Mouse (Mus musculus) liver, embryonic 16.5 days (tissue): ENCODE data around the gene Rack1. TPM values are rescaled to one million over a fixed set of nuclear protein-coding genes. Genes with fewer than 3 reads are reported as not detected.
"Not testable (repeated sequence)": the region's sequence is repeated elsewhere in the genome, so short reads cannot be mapped to it uniquely, and the experiment has no call there.

ENCODE experiments used
- ATAC-seq: fragments of 200-750 bp; cut with Nextera tagmentation; 2 replicates; pipeline ENCODE4 v1.8.0; 2017; ENCODE audit warnings: low read depth, mild to moderate bottlenecking, moderate number of reproducible peaks, moderate library complexity
- H3K27ac ChIP-seq: fragments of 300-500 bp; sonication (generic); 2 replicates; pipeline ENCODE4 v1.5.1; 2014; ENCODE audit warnings: mild to moderate bottlenecking, low read length
- H3K27me3 ChIP-seq: fragments of 300-500 bp; sonication (generic); 2 replicates; pipeline ENCODE4 v1.6.1; 2014; ENCODE audit warnings: low read depth, low read length, mixed read lengths; ENCODE audit not compliant: control insufficient read depth, insufficient read depth
- H3K36me3 ChIP-seq: fragments of 300-500 bp; sonication (generic); 2 replicates; pipeline ENCODE4 v1.6.1; 2014; ENCODE audit warnings: mild to moderate bottlenecking; ENCODE audit not compliant: control insufficient read depth, insufficient read depth
- H3K4me1 ChIP-seq: fragments of 300-500 bp; sonication (generic); 2 replicates; pipeline ENCODE4 v1.6.1; 2014; ENCODE audit warnings: low read depth, low read length, mixed read lengths; ENCODE audit not compliant: control insufficient read depth
- H3K4me2 ChIP-seq: fragments of 300-500 bp; sonication (generic); 2 replicates; pipeline ENCODE4 v1.6.1; 2014; ENCODE audit warnings: low read depth, low read length, mixed read lengths
- H3K4me3 ChIP-seq: fragments of 300-500 bp; sonication (generic); 2 replicates; pipeline ENCODE4 v1.5.1; 2014; ENCODE audit warnings: low read depth, mild to moderate bottlenecking, low read length
- H3K9ac ChIP-seq: fragments of 300-500 bp; sonication (generic); 2 replicates; pipeline ENCODE4 v1.6.1; 2014; ENCODE audit warnings: low read depth, low read length
- H3K9me3 ChIP-seq: fragments of 300-500 bp; sonication (generic); replicated peaks from 2 replicates; pipeline ENCODE4 v1.6.1; 2016; ENCODE audit warnings: low read length; ENCODE audit not compliant: control insufficient read depth
- WGBS: fragments of 180-500 bp; shearing (Covaris S2); extraction: QIAGEN DNeasy Blood & Tissue Kit; methylation state at CpG from one replicate; pipeline ENCODE4 v1.1.7; 2014; ENCODE audit not compliant: insufficient replicate concordance; 5-methylcytosine and 5-hydroxymethylcytosine counted together
- polyA plus RNA-seq: library from polyadenylated mRNA; unstranded; fragments of >200 nt; fragmentation: Nextera tagmentation; extraction: Ambion mirVana; gene quantifications from 2 replicates; pipeline ENCODE4 v1.2.1, GENCODE M21; 2015

Rack1 gene
- polyA plus RNA-seq, 1 experiment from 2014 or later, result 395 TPM

- ATAC-seq, result no peak
These were observed 45.2 kb downstream of the Rack1 start for GRCm38 (mm10) chr11:48845244-48845815.

GRCm38 (mm10) chr11:48846362-48846761 lies 46.2 kb downstream of the Rack1 start:
- H3K36me3 ChIP-seq, H3K4me2 ChIP-seq, H3K9me3 ChIP-seq, H3K27me3 ChIP-seq, ATAC-seq, H3K9ac ChIP-seq, H3K27ac ChIP-seq, H3K4me1 ChIP-seq, H3K4me3 ChIP-seq: not testable (repeated sequence)
- WGBS, result 55% methylated on average over 2 of the region's 2 CpGs

More at GRCm38 (mm10) chr11:48845244-48845815, 45.2 kb downstream of the Rack1 start:
- Histone ChIP-seq H3K27ac (no peak overlapping the region), H3K27me3 (no peaks in the 10 kb centered on the region), H3K4me3 (no peak overlapping the region), H3K4me1 (no peaks in the 10 kb centered on the region), H3K9ac (no peak overlapping the region), H3K36me3 (no peaks in the 10 kb centered on the region), H3K4me2 (no peak overlapping the region), H3K9me3 (no peaks in the 10 kb centered on the region)
- 35% methylated on average over 13 of the region's 13 CpGs for WGBS

- Histone ChIP-seq H3K27ac (no peak overlapping the region), H3K27me3 (no peaks in the 10 kb centered on the region), H3K9ac (no peak overlapping the region), H3K9me3 (0 out of 2 replicates have a peak, but pooled peaks cover 3% of the 10 kb centered on the region), H3K36me3 (no peaks in the 10 kb centered on the region), H3K4me2 (no peak overlapping the region), H3K4me3 (no peak overlapping the region), H3K4me1 (no peaks in the 10 kb centered on the region)
- WGBS, result 43% methylated on average over 5 of the region's 5 CpGs
- ATAC-seq, result no peak
These were observed 46.7 kb downstream of the Rack1 start for GRCm38 (mm10) chr11:48846881-48847280.

GRCm38 (mm10) chr11:48850240-48850639 lies 50.1 kb downstream of the Rack1 start:
- no peaks in the 10 kb centered on the region for H3K36me3 ChIP-seq
- no peak overlapping the region for H3K9ac ChIP-seq
- 0 out of 2 replicates have a peak, but pooled peaks cover 3% of the 10 kb centered on the region for H3K9me3 ChIP-seq
- peaks cover 20% of the 10 kb centered on the region for H3K4me1 ChIP-seq
- H3K4me2 ChIP-seq, result no peak overlapping the region
- H3K27me3 ChIP-seq, result peaks cover 4% of the 10 kb centered on the region
- H3K4me3 ChIP-seq, result no peak overlapping the region
- H3K27ac ChIP-seq, result no peak overlapping the region
- no peak for ATAC-seq
- WGBS, result 40% methylated on average over 2 of the region's 2 CpGs

GRCm38 (mm10) chr11:48851270-48851995 lies 51.3 kb downstream of the Rack1 start:
- Histone ChIP-seq H3K4me3 (no peak overlapping the region), H3K27me3 (peaks cover 4% of the 10 kb centered on the region), H3K9me3 (0 out of 2 replicates have a peak, but pooled peaks cover 3% of the 10 kb centered on the region), H3K9ac (no peak overlapping the region), H3K4me2 (no peak overlapping the region), H3K36me3 (no peaks in the 10 kb centered on the region), H3K27ac (no peak overlapping the region), H3K4me1 (peaks cover 24% of the 10 kb centered on the region)
- 68% methylated on average over 4 of the region's 4 CpGs for WGBS
- ATAC-seq, result no peak

GRCm38 (mm10) chr11:48852190-48852589 lies 52.1 kb downstream of the Rack1 start:
- Histone ChIP-seq H3K9ac (no peak overlapping the region), H3K36me3 (no peaks in the 10 kb centered on the region), H3K27me3 (peaks cover 4% of the 10 kb centered on the region), H3K27ac (no peak overlapping the region), H3K4me2 (no peak overlapping the region), H3K4me1 (peaks cover 29% of the 10 kb centered on the region), H3K4me3 (no peak overlapping the region), H3K9me3 (0 out of 2 replicates have a peak, but pooled peaks cover 3% of the 10 kb centered on the region)
- WGBS, result 74% methylated on average over 4 of the region's 4 CpGs
- ATAC-seq, result no peak

GRCm38 (mm10) chr11:48852624-48853473 lies 52.7 kb downstream of the Rack1 start:
- H3K4me2 ChIP-seq, result peak overlapping the region; percentile 85
- 9% methylated on average over 23 of the region's 23 CpGs for WGBS
- H3K9ac ChIP-seq, result peak overlapping the region; percentile 54
- peak overlapping the region; percentile 66 for H3K4me3 ChIP-seq
- H3K4me1 ChIP-seq, result peaks cover 34% of the 10 kb centered on the region
- H3K36me3 ChIP-seq, result no peaks in the 10 kb centered on the region
- H3K9me3 ChIP-seq, result 0 out of 2 replicates have a peak, but pooled peaks cover 3% of the 10 kb centered on the region
- H3K27me3 ChIP-seq, result peaks cover 4% of the 10 kb centered on the region
- no peak overlapping the region for H3K27ac ChIP-seq
- peak; percentile 4; the same call in 1 of the 2 replicates for ATAC-seq

- peak overlapping the region; percentile 29; the same call in 1 of the 2 replicates for H3K27ac ChIP-seq
- peaks cover 38% of the 10 kb centered on the region for H3K4me1 ChIP-seq
- ATAC-seq, result peak; percentile 63
- H3K4me2 ChIP-seq, result peak overlapping the region; percentile 85
- no peaks in the 10 kb centered on the region for H3K36me3 ChIP-seq
- under 1% methylated on average over 31 of the region's 31 CpGs for WGBS
- H3K9ac ChIP-seq, result peak overlapping the region; percentile 62
- H3K4me3 ChIP-seq, result peak overlapping the region; percentile 66
- peaks cover 4% of the 10 kb centered on the region for H3K27me3 ChIP-seq
- H3K9me3 ChIP-seq, result 0 out of 2 replicates have a peak, but pooled peaks cover 3% of the 10 kb centered on the region
These were observed 53.5 kb downstream of the Rack1 start for GRCm38 (mm10) chr11:48853474-48854180.
